Mouse (Mus musculus) macrophage (primary cell): ENCODE measurements at regions not wholly inside any gene's neighbourhood (a gene's known extent, or its start where the extent isn't known, plus 50 kb on each side); places are given as distances from the start of the nearest gene placed in this dataset.
A peak's percentile ranks its signal among the peaks of the same experiment; 100 is the strongest.

Experiments
- H3K27ac ChIP-seq: fragments of 350-480 bp; formaldehyde crosslinking; 2 replicates; pipeline ENCODE4 v1.9.0; 2021
- H3K36me3 ChIP-seq: fragments of 350-480 bp; formaldehyde crosslinking; 2 replicates; pipeline ENCODE4 v1.9.0; 2021; ENCODE audit errors: inconsistent target
- H3K4me3 ChIP-seq: fragments of 350-480 bp; formaldehyde crosslinking; 2 replicates; pipeline ENCODE4 v1.9.0; 2021; ENCODE audit errors: inconsistent target
- H3K79me2 ChIP-seq: fragments of 350-480 bp; formaldehyde crosslinking; 2 replicates; pipeline ENCODE4 v1.9.0; 2021; ENCODE audit errors: inconsistent target
- WGBS: methylation state at CpG from one replicate; pipeline ENCODE4 v1.1.7; 2026; ENCODE audit warnings: inconsistent platforms; ENCODE audit not compliant: missing documents; 5-methylcytosine and 5-hydroxymethylcytosine counted together

GRCm38 (mm10) chr10:117956174-117956950, 110.5 kb upstream of the Rap1b start:
- H3K79me2 ChIP-seq, result no peaks in the 10 kb centered on the region
- no peak overlapping the region for H3K4me3 ChIP-seq
- no peaks in the 10 kb centered on the region for H3K36me3 ChIP-seq
- WGBS, result 92% methylated on average over 17 of the region's 17 CpGs
- no peak overlapping the region for H3K27ac ChIP-seq

- no peak overlapping the region for H3K4me3 ChIP-seq
- no peaks in the 10 kb centered on the region for H3K36me3 ChIP-seq
- H3K27ac ChIP-seq, result no peak overlapping the region
- no peaks in the 10 kb centered on the region for H3K79me2 ChIP-seq
- 100% methylated on average over 6 of the region's 6 CpGs for WGBS
Observed at GRCm38 (mm10) chr10:117974706-117975105, 128.9 kb upstream of the Rap1b start.

- 80% methylated on average over 1 of the region's 1 CpGs for WGBS
- no peak overlapping the region for H3K4me3 ChIP-seq
- H3K79me2 ChIP-seq, result no peaks in the 10 kb centered on the region
- H3K27ac ChIP-seq, result no peak overlapping the region
- no peaks in the 10 kb centered on the region for H3K36me3 ChIP-seq
Observed at GRCm38 (mm10) chr10:117975467-117975866, 129.6 kb upstream of the Rap1b start.

GRCm38 (mm10) chr10:117979091-117979490, 133.3 kb upstream of the Rap1b start:
- H3K27ac ChIP-seq, result no peak overlapping the region
- no peak overlapping the region for H3K4me3 ChIP-seq
- H3K36me3 ChIP-seq, result no peaks in the 10 kb centered on the region
- no peaks in the 10 kb centered on the region for H3K79me2 ChIP-seq
- WGBS, result 98% methylated on average over 4 of the region's 4 CpGs

- Histone ChIP-seq H3K27ac (peak overlapping the region; percentile 69), H3K79me2 (no peaks in the 10 kb centered on the region), H3K4me3 (no peak overlapping the region), H3K36me3 (no peaks in the 10 kb centered on the region)
- WGBS, result 4% methylated on average over 8 of the region's 8 CpGs
Observed at GRCm38 (mm10) chr10:117982611-117983210, 136.9 kb upstream of the Rap1b start.

GRCm38 (mm10) chr10:117983271-117983670, 137.4 kb upstream of the Rap1b start:
- H3K36me3 ChIP-seq, result no peaks in the 10 kb centered on the region
- no peaks in the 10 kb centered on the region for H3K79me2 ChIP-seq
- H3K27ac ChIP-seq, result peak overlapping the region; percentile 69
- H3K4me3 ChIP-seq, result no peak overlapping the region
- 33% methylated on average over 8 of the region's 8 CpGs for WGBS

- 90% methylated on average over 15 of the region's 15 CpGs for WGBS
- Histone ChIP-seq H3K27ac (no peak overlapping the region), H3K4me3 (no peak overlapping the region), H3K36me3 (no peaks in the 10 kb centered on the region), H3K79me2 (no peaks in the 10 kb centered on the region)
Observed at GRCm38 (mm10) chr10:117984784-117985602, 139.2 kb upstream of the Rap1b start.

GRCm38 (mm10) chr10:117987620-117988019, 141.8 kb upstream of the Rap1b start:
- Histone ChIP-seq H3K4me3 (no peak overlapping the region), H3K79me2 (no peaks in the 10 kb centered on the region)
- 37% methylated on average over 6 of the region's 6 CpGs for WGBS

GRCm38 (mm10) chr10:117988076-117988475, 142.2 kb upstream of the Rap1b start:
- Histone ChIP-seq H3K27ac (no peak overlapping the region), H3K4me3 (no peak overlapping the region), H3K36me3 (no peaks in the 10 kb centered on the region), H3K79me2 (no peaks in the 10 kb centered on the region)
- WGBS, result 44% methylated on average over 5 of the region's 5 CpGs

More at GRCm38 (mm10) chr10:117987620-117988019, 141.8 kb upstream of the Rap1b start:
- no peaks in the 10 kb centered on the region for H3K36me3 ChIP-seq
- H3K27ac ChIP-seq, result no peak overlapping the region

- no peak overlapping the region for H3K4me3 ChIP-seq
- H3K36me3 ChIP-seq, result no peaks in the 10 kb centered on the region
- no peak overlapping the region for H3K27ac ChIP-seq
- 100% methylated on average over 1 of the region's 1 CpGs for WGBS
- H3K79me2 ChIP-seq, result no peaks in the 10 kb centered on the region
Observed at GRCm38 (mm10) chr10:117991176-117991575, 145.3 kb upstream of the Rap1b start.

- Histone ChIP-seq H3K36me3 (no peaks in the 10 kb centered on the region), H3K27ac (no peak overlapping the region), H3K79me2 (no peaks in the 10 kb centered on the region), H3K4me3 (no peak overlapping the region)
- 76% methylated on average over 9 of the region's 9 CpGs for WGBS
Observed at GRCm38 (mm10) chr10:117992317-117992716, 146.5 kb upstream of the Rap1b start.

GRCm38 (mm10) chr10:117993809-117994208, 147.8 kb upstream of the Mdm1 start:
- WGBS, result 29% methylated on average over 3 of the region's 3 CpGs
- Histone ChIP-seq H3K27ac (no peak overlapping the region), H3K36me3 (no peaks in the 10 kb centered on the region), H3K4me3 (no peak overlapping the region), H3K79me2 (no peaks in the 10 kb centered on the region)

- Histone ChIP-seq H3K27ac (no peak overlapping the region), H3K4me3 (no peak overlapping the region), H3K79me2 (no peaks in the 10 kb centered on the region), H3K36me3 (no peaks in the 10 kb centered on the region)
- 93% methylated on average over 9 of the region's 9 CpGs for WGBS
Observed at GRCm38 (mm10) chr10:117994768-117995167, 146.8 kb upstream of the Mdm1 start.

GRCm38 (mm10) chr10:117997796-117998195, 143.8 kb upstream of the Mdm1 start:
- no peaks in the 10 kb centered on the region for H3K36me3 ChIP-seq
- no peaks in the 10 kb centered on the region for H3K79me2 ChIP-seq
- H3K27ac ChIP-seq, result no peak overlapping the region
- no peak overlapping the region for H3K4me3 ChIP-seq
- WGBS, result 93% methylated on average over 5 of the region's 5 CpGs

GRCm38 (mm10) chr10:118000591-118000990, 141.0 kb upstream of the Mdm1 start:
- 90% methylated on average over 3 of the region's 3 CpGs for WGBS
- Histone ChIP-seq H3K36me3 (no peaks in the 10 kb centered on the region), H3K27ac (no peak overlapping the region), H3K4me3 (no peak overlapping the region), H3K79me2 (no peaks in the 10 kb centered on the region)
